Mouse (Mus musculus) kidney, postnatal 10 days (tissue): ENCODE data around the gene Stat5a.

Experiments
- DNase-seq: peaks from one replicate; pipeline ENCODE4 v3.0.0; 2021; ENCODE audit warnings: mixed read lengths

Stat5a gene

GRCm38 (mm10) chr11:100858935-100859578 lies at the start of gene Stat5a:
Stat5a (plus strand) TSS chr11:100859351.
- peak; percentile 84 for DNase-seq

DNA sequence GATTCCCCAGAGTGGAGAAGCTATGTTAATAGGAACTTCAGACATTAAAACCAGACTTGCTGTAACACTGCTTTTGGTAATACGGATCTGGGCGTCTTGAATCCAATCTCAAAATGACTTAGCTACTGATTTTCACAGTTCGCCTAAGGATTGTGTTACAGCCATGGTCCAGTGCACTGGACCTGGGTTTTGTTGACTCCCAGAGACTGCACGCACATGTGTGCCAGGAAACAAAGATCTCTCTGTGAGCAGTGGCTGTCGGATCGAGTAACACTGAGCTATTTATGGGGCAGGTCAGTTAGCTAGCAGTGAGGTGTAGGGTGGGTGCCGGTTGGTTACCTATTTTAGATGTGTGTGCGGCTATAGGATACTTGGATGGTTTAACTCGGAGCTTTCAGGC lies 48.6 kb upstream of the Stat5a start:
- no peak for DNase-seq

GRCm38 (mm10) chr11:100811132-100811531 lies 48.0 kb upstream of the Stat5a start:
- DNase-seq = no peak

DNA sequence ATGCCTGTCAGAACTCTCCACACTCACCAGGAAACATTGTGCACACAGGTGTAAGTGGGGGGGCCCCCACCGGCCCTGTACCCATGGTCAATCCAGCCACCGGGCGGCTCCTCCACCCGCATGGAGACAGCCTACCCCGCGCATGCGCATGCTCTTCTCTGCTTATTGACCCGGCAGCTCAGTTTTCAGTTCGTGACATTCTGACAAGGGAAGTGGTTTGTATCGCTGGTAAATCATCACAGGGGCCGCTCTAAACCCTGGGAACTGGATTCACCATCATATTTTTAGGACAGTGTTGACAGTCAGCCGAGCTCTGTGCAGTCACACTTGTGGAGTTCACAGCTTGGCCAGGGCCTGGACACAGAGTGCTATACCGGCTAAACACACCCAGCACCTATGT lies 44.7 kb upstream of the Stat5a start:
- DNase-seq = peak; percentile 84

DNA sequence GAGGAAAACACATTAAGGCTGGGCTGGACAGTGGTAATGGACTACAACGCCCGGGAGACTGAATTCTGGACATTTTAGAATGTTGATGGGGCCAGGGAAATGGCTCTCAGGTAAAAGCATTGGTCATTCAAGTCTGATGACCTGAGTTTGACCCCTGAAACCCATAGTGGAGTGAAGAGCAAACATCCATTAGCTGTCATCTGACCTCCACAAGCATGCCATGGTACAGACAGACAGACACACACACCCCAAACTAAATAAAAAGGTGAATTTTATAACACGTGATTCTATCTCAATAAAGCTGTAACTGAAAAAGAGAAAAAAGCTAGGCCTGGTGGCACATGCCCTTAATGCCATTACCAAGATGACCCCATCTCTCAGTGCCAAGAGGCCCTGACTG lies 42.8 kb upstream of the Stat5a start:
- DNase-seq = no peak

DNA sequence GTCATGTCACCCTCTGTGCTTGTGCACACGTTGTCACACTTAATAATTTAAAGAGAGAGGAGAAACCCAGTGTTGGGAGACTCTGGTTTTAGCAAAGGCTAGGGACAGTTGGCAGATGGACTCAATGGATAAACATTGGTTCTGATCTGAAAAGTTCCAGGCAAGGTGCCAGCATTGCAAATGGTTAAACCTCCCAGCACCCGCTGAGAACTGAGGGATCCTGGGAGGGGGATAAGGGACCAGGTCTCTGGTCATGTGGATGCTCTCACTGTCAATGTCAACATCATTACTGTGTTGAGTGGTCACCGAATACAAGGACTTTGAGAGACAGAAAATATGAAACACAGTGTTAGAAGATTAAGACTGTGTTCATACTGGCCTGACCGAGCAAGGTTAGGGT lies 42.4 kb upstream of the Stat5a start:
- DNase-seq = peak; percentile 34

DNA sequence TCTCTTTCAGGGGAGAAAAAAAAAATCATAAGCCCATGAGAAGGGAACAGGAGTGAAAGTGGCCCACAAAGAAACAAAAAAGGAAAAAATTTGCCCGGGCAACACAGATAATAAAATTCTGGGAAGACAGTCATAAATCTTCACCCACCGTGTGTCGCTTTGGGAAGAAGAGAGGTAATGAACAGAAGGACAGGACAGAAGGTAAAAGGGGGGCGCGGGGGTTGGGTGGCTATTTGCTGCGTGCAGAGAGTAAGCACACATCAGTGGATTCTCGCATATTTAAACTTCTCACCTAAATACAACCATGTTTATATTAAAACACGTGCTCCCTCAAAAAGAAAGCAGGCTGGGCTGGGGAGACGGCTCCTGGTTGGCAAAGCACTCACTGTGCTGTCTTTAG lies 41.8 kb upstream of the Stat5a start:
- DNase-seq = no peak

GRCm38 (mm10) chr11:100818359-100819012 lies 40.7 kb upstream of the Stat5a start:
- DNase-seq = no peak

- no peak for DNase-seq
These were observed 40.1 kb upstream of the Stat5a start for GRCm38 (mm10) chr11:100819048-100819447.

DNA sequence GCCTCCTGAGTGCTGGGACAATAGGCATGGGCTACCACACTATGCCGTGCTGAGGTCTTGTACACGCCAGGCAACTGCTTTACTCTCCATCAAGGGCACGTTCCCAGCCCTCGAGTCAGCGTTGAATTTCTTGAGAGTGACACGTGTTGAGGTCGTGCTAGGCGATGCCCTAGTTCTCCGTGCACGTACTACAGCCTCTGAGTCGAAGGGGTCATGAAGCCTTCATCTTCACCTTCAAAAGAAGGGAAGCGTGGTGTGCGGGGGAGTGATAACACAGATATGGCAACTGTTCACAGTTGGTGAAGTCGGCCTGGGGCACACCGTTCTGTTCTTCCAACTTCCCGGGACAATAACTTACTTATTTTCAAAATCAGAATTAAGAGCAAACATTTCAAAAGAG lies 39.5 kb upstream of the Stat5a start:
- no peak for DNase-seq

- no peak for DNase-seq
These were observed 39.1 kb upstream of the Stat5a start for GRCm38 (mm10) chr11:100820047-100820446.

DNA sequence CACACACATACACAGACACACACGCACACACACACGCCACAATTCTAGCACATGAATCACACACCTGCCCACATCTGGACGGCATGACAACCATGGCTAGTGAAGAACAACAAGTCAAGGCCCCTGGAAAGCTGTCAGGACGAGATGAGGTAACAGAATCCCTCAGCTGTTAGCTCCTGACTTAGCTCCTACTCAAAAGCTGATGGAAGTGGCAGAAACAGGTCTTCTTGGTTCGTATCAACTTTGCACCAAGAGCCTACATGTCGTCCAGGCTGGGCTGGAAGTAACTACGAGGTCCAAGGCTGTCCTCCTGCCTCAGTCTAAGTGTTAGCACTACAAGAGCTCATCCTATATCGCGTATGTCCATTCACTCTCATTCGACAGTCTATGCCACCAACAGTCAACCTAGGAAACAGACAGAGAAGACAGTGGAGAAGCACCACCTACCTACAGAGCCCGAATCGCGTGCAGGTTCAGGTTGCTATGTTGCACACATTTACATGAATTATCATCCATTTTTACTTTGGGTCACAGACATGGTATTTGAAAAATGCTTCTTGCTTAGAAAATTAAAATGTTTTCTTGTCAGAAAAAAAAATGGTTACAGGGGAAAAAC lies 37.4 kb upstream of the Stat5a start:
- no peak for DNase-seq

DNA sequence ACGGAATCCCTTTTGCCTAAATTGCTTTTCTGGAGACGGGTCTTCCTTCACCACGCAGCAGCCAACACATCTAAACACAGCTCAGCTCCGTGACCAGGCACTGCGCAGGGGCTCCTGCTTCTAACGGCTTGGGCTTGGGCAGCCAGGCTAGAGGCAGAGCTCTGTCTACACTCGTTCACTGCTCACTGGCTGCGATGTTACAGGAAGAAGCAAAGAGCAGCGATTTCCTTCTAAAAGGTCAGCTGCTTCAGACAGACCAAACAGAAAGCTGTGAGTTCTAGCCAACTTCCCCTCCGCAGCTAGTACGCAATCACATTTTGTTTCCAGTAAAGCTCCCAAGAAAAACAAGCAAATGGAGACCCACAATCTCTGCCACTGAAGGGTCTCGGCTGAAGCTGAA lies 36.8 kb upstream of the Stat5a start:
- peak; percentile 63 for DNase-seq

- no peak for DNase-seq
These were observed 35.4 kb upstream of the Stat5a start for GRCm38 (mm10) chr11:100823543-100824313.

GRCm38 (mm10) chr11:100824496-100824895 lies 34.7 kb upstream of the Stat5a start:
- no peak for DNase-seq

DNA sequence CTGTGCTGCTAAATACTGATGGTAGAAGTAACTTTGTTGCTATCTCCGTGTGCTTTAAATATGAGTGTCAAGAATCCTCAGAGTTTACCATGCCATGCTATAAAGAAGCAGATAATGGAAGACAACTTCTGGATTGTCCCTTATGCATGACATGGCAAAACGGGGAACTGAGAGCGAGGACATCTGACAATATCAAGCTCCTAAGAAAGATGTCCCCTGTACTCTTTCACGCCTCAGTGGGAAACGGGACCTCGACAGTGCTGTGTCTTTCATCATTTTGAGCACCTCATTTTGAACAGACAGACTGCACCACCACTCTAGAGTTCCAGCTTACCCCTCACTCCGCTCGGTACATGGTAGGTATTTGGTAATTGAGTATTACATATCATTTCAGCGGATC lies 33.7 kb upstream of the Stat5a start:
- no peak for DNase-seq

- no peak for DNase-seq
These were observed 32.8 kb upstream of the Stat5a start for GRCm38 (mm10) chr11:100826161-100826866.

DNA sequence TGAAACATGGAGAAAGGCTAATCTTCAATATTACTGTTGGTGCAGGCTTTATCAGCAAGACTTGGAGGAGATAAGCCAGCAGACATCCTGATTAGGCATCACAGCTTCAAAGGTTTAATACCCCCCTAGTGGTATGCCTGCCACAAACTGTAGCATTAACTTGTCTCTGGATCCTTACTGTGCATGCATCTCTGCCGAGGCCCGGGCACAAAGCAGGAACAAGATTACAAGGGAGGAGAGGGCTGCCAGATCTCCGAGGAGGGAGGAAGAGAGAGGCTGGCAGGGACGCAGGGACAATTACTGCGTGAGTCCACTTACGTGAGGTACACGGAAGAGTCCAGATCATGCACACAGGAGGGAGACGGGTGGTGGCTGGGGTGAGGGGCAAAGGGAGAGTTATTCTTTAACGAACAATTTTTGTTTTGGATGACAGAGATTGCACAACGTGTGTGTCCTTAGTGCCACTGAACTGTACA lies 30.4 kb upstream of the Stat5a start:
- DNase-seq = no peak

GRCm38 (mm10) chr11:100829691-100830090 lies 29.5 kb upstream of the Stat5a start:
- no peak for DNase-seq

DNA sequence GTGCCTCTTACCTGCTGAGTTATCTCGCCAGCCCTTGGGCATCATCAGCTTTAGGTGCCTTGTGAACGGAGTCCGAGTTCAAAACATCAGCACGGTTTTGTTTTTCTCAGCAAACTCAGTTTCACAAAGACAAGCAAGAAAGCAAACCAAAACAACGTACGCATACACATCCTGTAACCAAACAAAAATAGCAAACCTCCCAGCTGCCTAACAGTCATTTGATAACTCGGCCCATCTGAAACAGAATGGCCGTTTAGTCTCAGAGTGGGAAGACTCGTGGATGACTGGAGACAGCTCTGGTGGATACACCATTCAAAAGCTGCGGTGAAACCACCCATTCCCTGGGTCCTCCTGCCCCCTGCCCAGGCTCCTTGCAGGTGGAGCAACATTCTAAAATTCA lies 27.8 kb upstream of the Stat5a start:
- DNase-seq = no peak

DNA sequence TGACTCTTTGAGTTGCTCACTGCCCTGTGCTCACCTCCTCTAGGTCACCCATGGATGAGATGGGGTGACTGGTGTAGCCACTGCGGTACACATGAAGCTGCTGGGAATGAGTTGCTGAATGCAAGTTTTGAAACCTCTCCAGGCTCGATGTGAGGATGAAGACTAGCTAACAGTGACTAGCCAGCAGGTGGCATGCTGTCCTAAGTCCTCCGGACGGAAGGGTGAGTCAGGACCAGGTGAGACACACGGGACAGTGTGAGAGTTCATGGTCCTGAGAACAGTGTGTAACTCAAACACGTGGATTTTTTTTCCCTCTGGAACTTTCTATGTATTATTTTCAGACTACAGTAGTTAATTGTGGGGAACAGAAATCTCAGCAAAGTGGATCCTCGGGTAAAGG lies 25.7 kb upstream of the Stat5a start:
- DNase-seq = peak; percentile 41

GRCm38 (mm10) chr11:100836923-100837702 lies 22.0 kb upstream of the Stat5a start:
- no peak for DNase-seq
